Mouse (Mus musculus): ENCODE results near the gene Olfr1274-ps. TPM values are rescaled to one million over a fixed set of nuclear protein-coding genes. Genes with fewer than 3 reads are reported as not detected.
"Not testable (repeated sequence)": the region's sequence is repeated elsewhere in the genome, so short reads cannot be mapped to it uniquely, and the experiment has no call there.

Gene Olfr1274-ps
- total RNA-seq (2012; rRNA removed) (not detected in 2 replicates), polyA plus RNA-seq (2012; ENCODE audit: insufficient read depth in 1 of 2, insufficient read length in 2 of 2, low read depth in 1 of 2, low replicate concordance in 2 of 2, missing spikeins in 1 of 2) (not detected)

GRCm38 (mm10) chr2:90398633-90399107 lies at the start of gene Olfr1274-ps:
Olfr1274-ps (plus strand) TSS chr2:90398683.
- not testable (repeated sequence) for H3K27ac ChIP-seq (ENCODE audit: control insufficient read depth, low read depth, low read length); DNase-seq (ENCODE audit: low read depth, low spot score); H3K27me3 ChIP-seq (ENCODE audit: control insufficient read depth in 1 of 2, insufficient read depth in 2 of 2, low read length in 2 of 2); H3K9me3 ChIP-seq (replicated peaks; ENCODE audit: insufficient read depth, low read length); H3K79me2 ChIP-seq (ENCODE audit: control insufficient read depth, insufficient read depth, low read length, poor library complexity); H3K4me3 ChIP-seq (ENCODE audit: control insufficient read depth in 1 of 2, insufficient read depth in 1 of 2, low read depth in 2 of 2, low read length in 2 of 2); H3K36me3 ChIP-seq (ENCODE audit: control insufficient read depth in 1 of 2, insufficient read depth in 2 of 2, low read length in 2 of 2); H3K4me1 ChIP-seq (ENCODE audit: control insufficient read depth in 1 of 2, insufficient read depth in 2 of 2, low read length in 2 of 2); H3K9ac ChIP-seq (ENCODE audit: control insufficient read depth, low read depth, low read length, poor library complexity, severe bottlenecking)

GRCm38 (mm10) chr2:90351047-90351446 lies 47.4 kb upstream of the Olfr1274-ps start:
- not testable (repeated sequence) for H3K36me3 ChIP-seq (ENCODE audit: control insufficient read depth in 1 of 2, insufficient read depth in 2 of 2, low read length in 2 of 2); H3K9ac ChIP-seq (ENCODE audit: control insufficient read depth, low read depth, low read length, poor library complexity, severe bottlenecking); H3K27ac ChIP-seq (ENCODE audit: control insufficient read depth, low read depth, low read length); H3K4me3 ChIP-seq (ENCODE audit: control insufficient read depth in 1 of 2, insufficient read depth in 1 of 2, low read depth in 2 of 2, low read length in 2 of 2); H3K27me3 ChIP-seq (ENCODE audit: control insufficient read depth in 1 of 2, insufficient read depth in 2 of 2, low read length in 2 of 2); H3K4me1 ChIP-seq (ENCODE audit: control insufficient read depth in 1 of 2, insufficient read depth in 2 of 2, low read length in 2 of 2); DNase-seq (ENCODE audit: low read depth, low spot score); H3K9me3 ChIP-seq (replicated peaks; ENCODE audit: insufficient read depth, low read length); H3K79me2 ChIP-seq (ENCODE audit: control insufficient read depth, insufficient read depth, low read length, poor library complexity)

GRCm38 (mm10) chr2:90351540-90351939 lies 46.9 kb upstream of the Olfr1274-ps start:
- not testable (repeated sequence) for H3K4me3 ChIP-seq (ENCODE audit: control insufficient read depth in 1 of 2, insufficient read depth in 1 of 2, low read depth in 2 of 2, low read length in 2 of 2); H3K27ac ChIP-seq (ENCODE audit: control insufficient read depth, low read depth, low read length); H3K79me2 ChIP-seq (ENCODE audit: control insufficient read depth, insufficient read depth, low read length, poor library complexity); DNase-seq (ENCODE audit: low read depth, low spot score); H3K27me3 ChIP-seq (ENCODE audit: control insufficient read depth in 1 of 2, insufficient read depth in 2 of 2, low read length in 2 of 2); H3K36me3 ChIP-seq (ENCODE audit: control insufficient read depth in 1 of 2, insufficient read depth in 2 of 2, low read length in 2 of 2); H3K4me1 ChIP-seq (ENCODE audit: control insufficient read depth in 1 of 2, insufficient read depth in 2 of 2, low read length in 2 of 2); H3K9ac ChIP-seq (ENCODE audit: control insufficient read depth, low read depth, low read length, poor library complexity, severe bottlenecking); H3K9me3 ChIP-seq (replicated peaks; ENCODE audit: insufficient read depth, low read length)

GRCm38 (mm10) chr2:90359229-90359628 lies 39.3 kb upstream of the Olfr1274-ps start:
- H3K36me3 ChIP-seq (ENCODE audit: control insufficient read depth in 1 of 2, insufficient read depth in 2 of 2, low read length in 2 of 2); H3K27ac ChIP-seq (ENCODE audit: control insufficient read depth, low read depth, low read length); H3K79me2 ChIP-seq (ENCODE audit: control insufficient read depth, insufficient read depth, low read length, poor library complexity); DNase-seq (ENCODE audit: low read depth, low spot score); H3K9ac ChIP-seq (ENCODE audit: control insufficient read depth, low read depth, low read length, poor library complexity, severe bottlenecking); H3K4me3 ChIP-seq (ENCODE audit: control insufficient read depth in 1 of 2, insufficient read depth in 1 of 2, low read depth in 2 of 2, low read length in 2 of 2); H3K4me1 ChIP-seq (ENCODE audit: control insufficient read depth in 1 of 2, insufficient read depth in 2 of 2, low read length in 2 of 2); H3K27me3 ChIP-seq (ENCODE audit: control insufficient read depth in 1 of 2, insufficient read depth in 2 of 2, low read length in 2 of 2); H3K9me3 ChIP-seq (replicated peaks; ENCODE audit: insufficient read depth, low read length): not testable (repeated sequence)

- not testable (repeated sequence) for H3K9ac ChIP-seq (ENCODE audit: control insufficient read depth, low read depth, low read length, poor library complexity, severe bottlenecking); H3K36me3 ChIP-seq (ENCODE audit: control insufficient read depth in 1 of 2, insufficient read depth in 2 of 2, low read length in 2 of 2); H3K27ac ChIP-seq (ENCODE audit: control insufficient read depth, low read depth, low read length); H3K27me3 ChIP-seq (ENCODE audit: control insufficient read depth in 1 of 2, insufficient read depth in 2 of 2, low read length in 2 of 2); DNase-seq (ENCODE audit: low read depth, low spot score); H3K9me3 ChIP-seq (replicated peaks; ENCODE audit: insufficient read depth, low read length); H3K4me3 ChIP-seq (ENCODE audit: control insufficient read depth in 1 of 2, insufficient read depth in 1 of 2, low read depth in 2 of 2, low read length in 2 of 2); H3K4me1 ChIP-seq (ENCODE audit: control insufficient read depth in 1 of 2, insufficient read depth in 2 of 2, low read length in 2 of 2); H3K79me2 ChIP-seq (ENCODE audit: control insufficient read depth, insufficient read depth, low read length, poor library complexity)
Measured at GRCm38 (mm10) chr2:90360199-90360598, 38.3 kb upstream of the Olfr1274-ps start.

GRCm38 (mm10) chr2:90414110-90414821 lies 15.8 kb downstream of the Olfr1274-ps start:
- H3K36me3 ChIP-seq (ENCODE audit: control insufficient read depth in 1 of 2, insufficient read depth in 2 of 2, low read length in 2 of 2); H3K79me2 ChIP-seq (ENCODE audit: control insufficient read depth, insufficient read depth, low read length, poor library complexity); DNase-seq (ENCODE audit: low read depth, low spot score); H3K4me3 ChIP-seq (ENCODE audit: control insufficient read depth in 1 of 2, insufficient read depth in 1 of 2, low read depth in 2 of 2, low read length in 2 of 2); H3K27me3 ChIP-seq (ENCODE audit: control insufficient read depth in 1 of 2, insufficient read depth in 2 of 2, low read length in 2 of 2); H3K9ac ChIP-seq (ENCODE audit: control insufficient read depth, low read depth, low read length, poor library complexity, severe bottlenecking); H3K27ac ChIP-seq (ENCODE audit: control insufficient read depth, low read depth, low read length); H3K4me1 ChIP-seq (ENCODE audit: control insufficient read depth in 1 of 2, insufficient read depth in 2 of 2, low read length in 2 of 2); H3K9me3 ChIP-seq (replicated peaks; ENCODE audit: insufficient read depth, low read length): not testable (repeated sequence)

- H3K4me3 ChIP-seq (ENCODE audit: control insufficient read depth in 1 of 2, insufficient read depth in 1 of 2, low read depth in 2 of 2, low read length in 2 of 2); H3K27ac ChIP-seq (ENCODE audit: control insufficient read depth, low read depth, low read length); H3K27me3 ChIP-seq (ENCODE audit: control insufficient read depth in 1 of 2, insufficient read depth in 2 of 2, low read length in 2 of 2); DNase-seq (ENCODE audit: low read depth, low spot score); H3K4me1 ChIP-seq (ENCODE audit: control insufficient read depth in 1 of 2, insufficient read depth in 2 of 2, low read length in 2 of 2); H3K36me3 ChIP-seq (ENCODE audit: control insufficient read depth in 1 of 2, insufficient read depth in 2 of 2, low read length in 2 of 2); H3K79me2 ChIP-seq (ENCODE audit: control insufficient read depth, insufficient read depth, low read length, poor library complexity); H3K9ac ChIP-seq (ENCODE audit: control insufficient read depth, low read depth, low read length, poor library complexity, severe bottlenecking); H3K9me3 ChIP-seq (replicated peaks; ENCODE audit: insufficient read depth, low read length): not testable (repeated sequence)
Measured at GRCm38 (mm10) chr2:90422282-90422681, 23.8 kb downstream of the Olfr1274-ps start.
